Mouse (Mus musculus) neural tube, embryonic 14.5 days (tissue): ENCODE measurements around the gene Myom3. TPM values are rescaled to one million over a fixed set of nuclear protein-coding genes. Genes with fewer than 3 reads are reported as not detected.

Experiments
- ATAC-seq: fragments of 200-750 bp; cut with Nextera tagmentation; 2 replicates; pipeline ENCODE4 v1.8.0; 2017; ENCODE audit warnings: low read depth, mild to moderate bottlenecking, moderate TSS enrichment, moderate library complexity
- H3K27ac ChIP-seq: fragments of 300-500 bp; sonication (generic); 2 replicates; pipeline ENCODE4 v1.5.1; 2014; ENCODE audit warnings: low read depth, mild to moderate bottlenecking, control low read depth, low read length, moderate library complexity, mixed read lengths
- H3K27me3 ChIP-seq: fragments of 300-500 bp; sonication (generic); 2 replicates; pipeline ENCODE4 v1.6.1; 2014; ENCODE audit warnings: low read length; ENCODE audit not compliant: control insufficient read depth, insufficient read depth
- H3K36me3 ChIP-seq: fragments of 300-500 bp; sonication (generic); 2 replicates; pipeline ENCODE4 v1.6.1; 2014; ENCODE audit warnings: low read length, mixed read lengths; ENCODE audit not compliant: control insufficient read depth, insufficient read depth
- H3K4me1 ChIP-seq: fragments of 300-500 bp; sonication (generic); 2 replicates; pipeline ENCODE4 v1.6.1; 2014; ENCODE audit warnings: low read length; ENCODE audit not compliant: control insufficient read depth, insufficient read depth
- H3K4me2 ChIP-seq: fragments of 300-500 bp; sonication (generic); 2 replicates; pipeline ENCODE4 v1.6.1; 2014; ENCODE audit warnings: mild to moderate bottlenecking, low read depth, low read length, control low read depth
- H3K4me3 ChIP-seq: fragments of 300-500 bp; sonication (generic); 2 replicates; pipeline ENCODE4 v1.5.1; 2014; ENCODE audit warnings: low read depth, low read length, control low read depth, mixed read lengths
- H3K9ac ChIP-seq: fragments of 300-500 bp; sonication (generic); replicated peaks from 2 replicates; pipeline ENCODE4 v1.6.1; 2014; ENCODE audit warnings: low read depth, mild to moderate bottlenecking, control low read depth, low read length, mixed read lengths
- H3K9me3 ChIP-seq: fragments of 300-500 bp; sonication (generic); 2 replicates; pipeline ENCODE4 v1.6.1; 2016; ENCODE audit warnings: low read length; ENCODE audit not compliant: control insufficient read depth
- WGBS: fragments of 180-500 bp; shearing (Covaris S2); extraction: QIAGEN DNeasy Blood & Tissue Kit; methylation state at CpG from one replicate; pipeline ENCODE4 v1.1.7; 2014; 5-methylcytosine and 5-hydroxymethylcytosine counted together
- polyA plus RNA-seq: library from polyadenylated mRNA; unstranded; fragments of >200 nt; fragmentation: Nextera tagmentation; extraction: Ambion mirVana; gene quantifications from 2 replicates; pipeline ENCODE4 v1.2.1, GENCODE M21; 2014

The Myom3 gene
- polyA plus RNA-seq, 1 experiment from 2014 or later: 0.08 TPM

DNA sequence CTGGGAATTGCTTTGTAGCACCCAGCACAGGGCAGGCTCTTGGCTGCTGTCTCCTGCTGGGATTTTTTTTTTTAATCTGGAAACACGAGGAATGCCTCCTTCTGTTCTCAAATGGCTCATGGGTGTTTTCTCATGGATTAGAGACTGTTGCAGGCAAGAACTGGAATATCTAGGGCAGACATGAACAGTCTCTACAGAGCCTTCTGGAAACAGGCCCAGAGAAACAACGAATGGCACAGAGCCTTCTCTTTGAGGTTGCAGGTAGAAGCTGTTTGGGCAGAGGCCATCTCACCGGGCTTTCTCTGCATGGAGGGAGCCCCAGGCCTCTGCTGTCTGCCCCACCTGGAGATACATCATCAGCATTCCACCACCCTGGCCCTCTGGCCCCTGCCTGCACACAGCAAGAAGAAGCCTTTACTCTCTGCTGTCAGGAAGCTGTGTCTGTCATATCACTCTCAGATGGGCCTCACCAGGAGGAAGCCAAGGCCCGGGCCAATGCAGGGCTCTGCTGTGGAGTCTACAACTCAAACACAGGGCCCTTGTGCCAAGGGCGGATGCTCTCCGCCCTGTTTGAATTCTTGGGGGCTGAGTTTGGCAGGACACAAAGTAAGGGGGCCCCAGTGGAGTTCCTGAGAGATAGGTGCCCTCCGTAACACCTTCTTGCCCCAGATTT is 7.3 kb upstream of the Myom3 start:
- ATAC-seq: no peak
- no peaks in the 10 kb centered on the region for H3K4me1 ChIP-seq
- no peak overlapping the region for H3K27ac ChIP-seq
- no peaks in the 10 kb centered on the region for H3K36me3 ChIP-seq
- H3K4me2 ChIP-seq: no peak overlapping the region
- no peak overlapping the region for H3K9ac ChIP-seq
- H3K27me3 ChIP-seq: no peaks in the 10 kb centered on the region
- WGBS: 68% methylated on average over 7 of the region's 7 CpGs
- H3K9me3 ChIP-seq: no peaks in the 10 kb centered on the region
- H3K4me3 ChIP-seq: no peak overlapping the region

DNA sequence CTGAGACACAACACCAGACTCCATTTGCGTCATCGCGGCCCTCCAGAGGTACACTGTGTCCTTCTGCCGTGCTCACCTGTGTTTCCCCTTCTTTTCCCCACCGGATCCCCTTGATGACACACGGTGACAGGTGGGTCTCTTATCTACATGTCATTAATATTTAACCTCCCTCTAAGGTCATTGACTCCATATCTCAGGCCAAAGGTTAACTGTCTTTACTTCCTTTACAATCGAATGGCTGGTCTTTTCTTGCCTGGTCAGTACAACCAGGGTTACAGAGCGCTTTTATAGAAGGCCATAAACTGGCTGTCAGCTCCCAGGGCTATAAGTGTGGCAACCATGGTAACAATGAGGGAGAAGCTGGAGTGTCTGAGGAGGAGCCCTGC is 6.7 kb upstream of the Myom3 start:
- no peak for ATAC-seq
- no peak overlapping the region for H3K4me3 ChIP-seq
- no peaks in the 10 kb centered on the region for H3K27me3 ChIP-seq
- H3K9me3 ChIP-seq: no peaks in the 10 kb centered on the region
- no peak overlapping the region for H3K4me2 ChIP-seq
- WGBS: 39% methylated on average over 8 of the region's 8 CpGs
- no peak overlapping the region for H3K27ac ChIP-seq
- H3K9ac ChIP-seq: no peak overlapping the region
- H3K36me3 ChIP-seq: no peaks in the 10 kb centered on the region
- no peaks in the 10 kb centered on the region for H3K4me1 ChIP-seq

DNA sequence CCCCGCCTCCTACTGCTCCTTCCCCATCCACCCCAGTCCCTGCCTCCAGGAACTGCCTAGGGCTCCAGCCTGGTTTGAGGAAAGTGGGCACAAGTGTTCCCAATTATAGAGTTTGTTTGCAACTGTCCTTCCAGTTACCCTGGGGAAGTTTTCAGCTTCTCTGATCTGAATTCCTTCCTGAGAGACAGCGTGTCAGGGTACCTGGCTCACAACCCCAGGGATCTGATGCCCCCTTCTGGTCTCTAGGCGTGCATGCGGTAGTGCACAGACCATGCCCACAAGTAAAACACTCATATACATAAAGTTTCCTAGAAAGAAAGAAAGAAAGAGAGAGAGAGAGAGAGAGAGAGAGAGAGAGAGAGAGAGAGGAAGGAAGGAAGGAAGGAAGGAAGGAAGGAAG is 1.2 kb upstream of the Myom3 start:
- Histone ChIP-seq H3K9ac (no peak overlapping the region), H3K27ac (no peak overlapping the region), H3K27me3 (no peaks in the 10 kb centered on the region), H3K4me2 (no peak overlapping the region), H3K9me3 (no peaks in the 10 kb centered on the region), H3K36me3 (no peaks in the 10 kb centered on the region), H3K4me1 (no peaks in the 10 kb centered on the region), H3K4me3 (no peak overlapping the region)
- no peak for ATAC-seq
- 31% methylated on average over 4 of the region's 4 CpGs for WGBS

DNA sequence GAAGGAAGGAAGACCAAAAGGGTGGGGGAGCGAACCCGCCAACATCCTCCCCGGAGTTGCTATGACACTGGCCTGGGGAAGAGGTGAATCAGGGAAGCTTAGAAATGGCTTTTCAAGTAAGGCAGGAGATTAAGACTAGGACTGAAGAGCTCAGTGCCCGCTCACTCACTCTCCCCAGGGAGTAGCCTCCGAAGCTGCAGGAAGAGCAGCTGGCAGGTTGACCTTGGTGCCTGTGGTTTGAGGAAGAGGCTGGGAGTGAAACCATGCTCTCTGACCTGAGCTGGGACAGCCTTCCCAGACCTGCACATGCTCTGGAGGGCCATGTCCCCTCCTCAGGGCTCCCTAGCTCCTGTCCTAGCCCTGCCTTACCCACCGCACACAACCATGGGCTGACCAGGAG is 690 bp upstream of the Myom3 start:
- H3K4me2 ChIP-seq: no peak overlapping the region
- H3K4me1 ChIP-seq: no peaks in the 10 kb centered on the region
- WGBS: 42% methylated on average over 6 of the region's 6 CpGs
- no peak for ATAC-seq
- no peak overlapping the region for H3K9ac ChIP-seq
- no peaks in the 10 kb centered on the region for H3K36me3 ChIP-seq
- H3K9me3 ChIP-seq: no peaks in the 10 kb centered on the region
- H3K27me3 ChIP-seq: no peaks in the 10 kb centered on the region
- H3K4me3 ChIP-seq: no peak overlapping the region
- no peak overlapping the region for H3K27ac ChIP-seq

DNA sequence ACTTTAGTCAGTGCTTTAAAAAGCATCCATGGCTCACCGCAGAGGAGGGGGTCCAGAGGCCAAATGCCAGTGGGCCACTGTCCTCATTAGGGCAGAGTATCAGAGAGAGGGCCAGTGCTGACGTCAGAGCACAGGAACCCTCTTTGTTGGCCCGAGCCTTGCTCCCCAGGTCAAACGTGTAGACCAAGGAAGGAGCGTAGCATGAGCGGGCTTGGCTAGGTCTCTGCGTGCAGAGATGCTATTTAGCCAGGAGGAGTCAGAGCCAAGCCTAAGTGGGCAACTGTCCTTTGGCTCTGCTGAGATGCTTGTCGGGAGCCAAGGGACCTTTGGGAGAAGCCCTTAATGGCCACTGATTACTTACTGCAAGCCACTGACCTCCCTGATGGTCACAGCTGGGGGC is 1.5 kb downstream of the Myom3 start:
- 66% methylated on average over 8 of the region's 8 CpGs for WGBS
- ATAC-seq: no peak

DNA sequence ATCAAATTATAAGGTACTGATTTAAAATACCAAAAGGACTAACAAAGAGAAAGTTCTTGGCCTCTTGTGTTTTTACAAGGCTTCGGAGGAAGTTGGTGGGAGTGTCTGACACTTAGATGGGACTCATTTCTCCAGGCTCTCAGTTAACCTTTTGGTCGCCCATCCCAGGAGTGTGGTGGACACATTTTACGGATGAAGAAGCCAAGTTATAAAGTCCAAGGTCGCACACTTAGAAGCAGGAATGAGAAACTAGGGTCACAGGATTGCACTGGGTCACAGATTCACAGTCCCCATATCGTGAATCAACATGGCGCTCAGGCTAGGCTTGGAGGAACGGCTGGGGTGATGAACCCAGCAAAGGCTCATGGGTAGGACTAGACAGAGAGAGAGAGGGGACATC is 2.1 kb downstream of the Myom3 start:
- WGBS: 78% methylated on average over 7 of the region's 7 CpGs
- H3K9ac ChIP-seq: no peak overlapping the region

More for the DNA sequence above, 1.5 kb downstream of the Myom3 start:
- no peaks in the 10 kb centered on the region for H3K9me3 ChIP-seq
- H3K27ac ChIP-seq: no peak overlapping the region
- no peak overlapping the region for H3K4me3 ChIP-seq
- no peak overlapping the region for H3K9ac ChIP-seq
- no peaks in the 10 kb centered on the region for H3K4me1 ChIP-seq
- H3K36me3 ChIP-seq: no peaks in the 10 kb centered on the region
- no peaks in the 10 kb centered on the region for H3K27me3 ChIP-seq
- H3K4me2 ChIP-seq: no peak overlapping the region

DNA sequence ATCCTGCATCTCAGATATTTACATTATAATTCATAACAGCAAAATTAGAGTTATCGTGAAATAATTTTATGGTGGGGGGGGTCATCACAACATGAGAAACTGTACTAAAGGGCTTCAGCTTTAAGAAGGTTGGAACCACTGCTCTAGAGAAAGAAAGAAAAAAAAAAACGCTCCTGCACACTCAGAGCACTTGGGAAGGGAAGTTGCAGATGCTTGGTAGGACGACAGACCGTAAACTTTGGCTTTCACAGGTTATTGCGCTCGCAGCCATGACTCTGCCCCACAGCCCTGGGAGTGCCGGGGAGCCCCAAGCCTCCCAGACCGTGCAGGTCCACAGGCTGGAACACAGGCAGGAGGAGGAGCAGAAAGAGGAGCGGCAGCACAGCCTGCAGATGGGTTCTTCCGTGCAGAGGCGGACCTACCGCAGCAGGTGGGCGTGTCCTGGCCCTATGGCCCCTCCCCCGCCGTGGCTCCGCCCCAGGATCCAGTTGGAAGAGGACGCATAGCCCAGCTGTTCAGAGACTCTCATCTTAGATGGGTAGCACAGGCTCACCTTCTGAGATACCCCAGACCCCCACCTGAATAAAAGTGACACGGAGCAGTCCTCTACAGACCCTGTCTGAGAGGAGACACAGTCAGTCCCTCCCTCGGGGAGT is 2.9 kb downstream of the Myom3 start:
- no peak overlapping the region for H3K27ac ChIP-seq
- WGBS: 9% methylated on average over 19 of the region's 19 CpGs
- H3K9ac ChIP-seq: no peak overlapping the region
- H3K9me3 ChIP-seq: no peaks in the 10 kb centered on the region
- ATAC-seq: peak; percentile 49; the same call in 1 of the 2 replicates
- H3K4me1 ChIP-seq: no peaks in the 10 kb centered on the region
- H3K4me3 ChIP-seq: no peak overlapping the region
- peak overlapping the region; percentile 39 for H3K4me2 ChIP-seq
- no peaks in the 10 kb centered on the region for H3K36me3 ChIP-seq
- H3K27me3 ChIP-seq: no peaks in the 10 kb centered on the region

More for the DNA sequence above, 2.1 kb downstream of the Myom3 start:
- no peak for ATAC-seq
- no peak overlapping the region for H3K27ac ChIP-seq
- H3K27me3 ChIP-seq: no peaks in the 10 kb centered on the region
- no peak overlapping the region for H3K4me3 ChIP-seq
- H3K36me3 ChIP-seq: no peaks in the 10 kb centered on the region
- no peaks in the 10 kb centered on the region for H3K9me3 ChIP-seq
- no peaks in the 10 kb centered on the region for H3K4me1 ChIP-seq
- no peak overlapping the region for H3K4me2 ChIP-seq

DNA sequence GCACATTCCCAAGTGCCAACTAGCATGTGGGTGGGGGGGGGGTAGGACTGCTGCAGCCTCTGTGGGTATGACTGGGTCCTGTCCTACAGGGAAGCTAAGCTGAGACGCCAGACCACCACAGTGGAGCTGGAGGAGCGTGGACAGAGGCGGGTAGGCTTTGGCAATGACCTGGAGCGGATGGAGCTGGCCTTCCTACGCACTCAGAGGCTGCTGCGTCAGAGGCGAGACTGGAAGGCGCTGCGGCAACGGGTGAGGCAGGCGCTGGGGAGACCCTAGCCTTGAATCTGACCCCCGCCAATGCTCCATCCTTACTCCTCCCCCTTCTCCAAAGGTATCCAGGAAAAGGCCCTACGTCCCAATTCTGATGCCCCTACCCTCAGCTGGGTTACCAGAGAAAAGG is 5.2 kb downstream of the Myom3 start:
- Histone ChIP-seq H3K4me1 (no peaks in the 10 kb centered on the region), H3K27ac (no peak overlapping the region), H3K4me2 (no peak overlapping the region), H3K4me3 (no peak overlapping the region), H3K27me3 (no peaks in the 10 kb centered on the region), H3K36me3 (no peaks in the 10 kb centered on the region), H3K9me3 (no peaks in the 10 kb centered on the region), H3K9ac (no peak overlapping the region)
- ATAC-seq: no peak
- WGBS: 92% methylated on average over 13 of the region's 13 CpGs

DNA sequence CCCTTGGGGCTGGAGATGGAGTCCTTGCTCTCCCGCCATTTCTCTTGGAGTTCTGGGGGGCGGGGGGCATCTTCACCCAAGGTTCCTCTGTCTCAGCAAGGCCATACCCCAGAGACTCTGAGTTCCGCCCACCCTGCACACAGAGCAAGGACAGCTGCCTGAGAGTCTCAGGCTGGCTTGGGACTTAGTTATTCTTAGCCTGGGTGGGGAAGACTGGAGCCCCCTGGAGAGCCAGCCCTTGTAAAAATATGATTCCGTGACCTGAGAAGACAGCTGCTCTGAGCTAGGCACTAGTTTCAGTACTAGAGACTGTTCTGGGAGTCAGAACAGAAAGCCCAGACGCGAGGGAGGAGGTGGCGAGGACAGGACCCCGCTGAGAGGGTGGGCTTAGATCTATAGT is 6.2 kb downstream of the Myom3 start:
- Histone ChIP-seq H3K36me3 (no peaks in the 10 kb centered on the region), H3K9me3 (no peaks in the 10 kb centered on the region), H3K4me3 (no peak overlapping the region), H3K4me2 (no peak overlapping the region), H3K27ac (no peak overlapping the region), H3K9ac (no peak overlapping the region), H3K4me1 (no peaks in the 10 kb centered on the region), H3K27me3 (no peaks in the 10 kb centered on the region)
- no peak for ATAC-seq
- 72% methylated on average over 8 of the region's 8 CpGs for WGBS
